Mouse (Mus musculus): Measurements from ENCODE around the gene Pak6. TPM values are rescaled to one million over a fixed set of nuclear protein-coding genes. Genes with fewer than 3 reads are reported as not detected.

Pak6 gene
- total RNA-seq, 2 experiments from 2014 or later: 54.3 to 67.9 TPM

DNA sequence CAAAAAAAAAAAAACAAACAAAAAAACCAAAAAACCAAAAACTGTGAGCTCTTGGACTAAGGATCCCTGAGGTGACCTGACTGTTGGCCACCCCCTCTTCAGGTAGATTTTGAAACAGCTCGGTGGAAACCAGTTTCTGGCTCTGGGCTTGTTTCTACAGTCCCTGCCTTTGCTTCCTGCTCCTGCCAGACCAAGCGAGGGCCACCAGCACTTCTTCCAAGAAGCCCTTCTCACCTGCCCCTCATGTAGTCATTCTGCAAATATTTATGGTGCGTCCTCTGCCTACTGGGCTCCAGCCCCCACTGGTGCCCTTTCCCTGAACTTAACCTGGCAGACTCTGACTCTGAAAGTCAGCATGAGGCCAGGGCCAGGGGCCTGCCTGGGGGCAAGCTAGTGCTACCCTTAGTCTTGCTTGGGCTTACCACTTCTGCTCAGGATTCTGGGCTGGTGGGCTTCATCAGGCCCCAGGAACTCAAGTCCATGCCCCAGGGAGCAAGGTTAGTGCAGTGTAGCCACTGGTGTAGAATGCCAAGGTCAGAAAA is 1.9 kb downstream of the Pak6 start:
- no peak for DNase-seq (ENCODE audit: low spot score in 2 of 2)

DNA sequence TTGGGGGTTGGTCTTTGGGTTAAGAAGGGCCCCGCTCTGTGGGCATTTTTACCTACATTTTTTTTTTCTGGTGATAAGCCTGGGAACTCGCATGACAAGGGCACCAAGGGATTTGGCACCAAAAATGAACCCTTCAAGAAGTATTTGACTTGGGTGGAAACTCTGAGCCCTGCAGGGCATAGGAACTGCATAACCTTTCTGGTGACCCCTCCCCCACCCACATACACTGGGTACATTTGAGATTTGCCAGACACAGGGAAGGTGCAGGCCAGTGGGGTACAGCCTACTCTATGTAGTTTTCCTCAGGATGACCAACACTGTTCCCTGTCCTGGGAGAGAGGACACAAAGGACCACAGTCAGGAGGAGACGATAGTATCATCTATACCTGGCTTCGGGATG is 2.5 kb downstream of the Pak6 start:
- DNase-seq (ENCODE audit: low spot score in 2 of 2): no peak

DNA sequence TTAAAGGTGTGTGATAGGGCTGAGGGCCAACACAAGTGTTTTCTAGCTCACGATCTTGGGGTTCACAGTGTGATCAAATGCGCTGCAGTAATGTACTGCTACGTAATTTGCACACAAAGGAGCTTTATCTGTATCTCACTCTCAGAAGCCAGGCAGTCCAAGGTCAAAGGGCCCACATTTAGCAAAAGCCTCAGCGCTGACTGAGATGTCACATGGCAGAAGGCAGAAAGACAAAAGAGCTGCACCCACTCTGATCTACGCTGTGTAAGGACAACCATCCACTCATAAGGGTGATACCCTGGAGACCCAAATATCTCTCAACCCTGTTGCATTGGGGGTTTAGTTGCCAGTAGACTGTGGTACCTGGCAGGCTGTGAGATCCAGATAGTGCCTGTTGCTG is 4.1 kb downstream of the Pak6 start:
- DNase-seq (ENCODE audit: low spot score in 2 of 2): no peak

DNA sequence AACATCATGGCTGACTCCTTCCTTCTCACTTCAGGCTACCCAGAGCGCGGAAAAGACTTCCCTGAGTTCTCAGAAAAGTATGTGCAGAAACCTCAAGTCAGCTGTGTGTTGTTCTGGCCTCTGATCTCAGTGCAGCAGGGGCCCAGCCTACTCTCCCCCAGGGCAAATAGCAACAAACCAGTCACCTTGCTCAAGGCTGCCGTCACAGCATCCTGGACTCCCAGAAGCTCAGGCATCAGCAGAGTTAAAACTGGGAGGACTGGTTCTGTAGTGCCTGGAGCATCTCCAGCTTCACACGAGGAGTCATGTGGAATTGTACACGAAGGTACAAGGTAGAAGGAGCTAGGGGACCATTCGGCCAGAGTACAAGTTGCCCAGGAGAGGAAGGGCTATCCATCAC is 6.1 kb downstream of the Pak6 start:
- no peak for DNase-seq (ENCODE audit: low spot score in 2 of 2)

- DNase-seq (ENCODE audit: low spot score in 2 of 2): no peak
Observed at GRCm38 (mm10) chr2:118669785-118670184, 6.7 kb downstream of the Pak6 start.

- no peak for DNase-seq (ENCODE audit: low spot score in 2 of 2)
Observed at GRCm38 (mm10) chr2:118671728-118672127, 8.6 kb downstream of the Pak6 start.

DNA sequence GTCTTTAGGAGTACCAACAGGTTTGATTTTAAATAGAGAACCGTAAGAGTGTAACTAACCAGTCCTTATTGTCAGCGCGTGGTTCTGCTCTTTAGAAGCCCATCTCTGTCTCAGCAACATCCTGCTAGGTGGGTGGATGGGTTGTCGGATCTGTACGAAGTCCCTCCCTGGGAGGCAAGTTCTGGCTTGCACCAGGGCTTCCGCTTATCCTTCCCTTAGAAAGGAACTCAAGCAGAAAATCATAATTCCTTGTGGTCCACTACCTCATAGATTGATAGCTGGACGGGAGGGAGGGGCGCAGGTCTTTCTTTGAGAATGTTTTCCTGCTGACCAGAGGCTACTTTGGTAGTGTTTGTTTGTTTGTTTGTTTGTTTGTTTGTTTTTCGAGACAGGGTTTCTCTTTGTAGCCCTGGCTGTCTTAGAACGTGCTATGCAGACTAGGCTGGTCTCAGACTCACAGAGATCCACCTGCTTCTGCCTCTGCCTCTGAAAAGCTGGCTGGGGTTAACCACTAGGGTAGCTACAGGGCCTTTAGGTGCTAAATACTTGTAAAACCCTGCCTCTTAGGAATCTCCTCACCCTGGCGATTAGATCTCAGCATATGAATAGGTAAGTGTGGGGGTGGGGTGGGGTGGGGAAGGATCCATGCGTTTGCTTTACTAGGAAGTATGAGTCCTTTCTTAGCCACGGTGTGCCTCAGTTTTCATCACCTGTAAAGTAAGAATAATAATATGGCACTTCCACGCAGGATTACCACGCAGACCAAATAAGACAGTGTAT is 10.8 kb downstream of the Pak6 start:
- no peak for DNase-seq (ENCODE audit: low spot score in 2 of 2)

DNA sequence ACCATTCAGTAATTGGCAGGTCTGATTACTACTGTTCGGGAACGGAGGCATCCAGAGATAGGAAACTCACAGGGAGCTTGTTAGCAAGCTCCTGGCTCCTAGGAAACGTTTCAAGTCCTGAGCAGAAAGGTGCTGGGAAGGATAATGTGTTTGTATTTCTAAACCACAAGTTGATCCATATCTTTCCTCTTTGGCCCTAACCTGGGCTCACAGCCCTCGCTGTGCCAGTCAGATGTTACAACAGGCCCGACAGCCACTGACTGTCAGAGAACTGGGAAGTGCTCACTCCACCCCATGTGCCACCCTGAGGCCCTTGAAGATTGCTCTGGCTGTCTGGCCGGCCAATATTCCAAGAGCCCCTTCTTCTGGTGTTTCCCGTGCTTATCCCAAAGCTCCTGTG is 11.4 kb downstream of the Pak6 start:
- no peak for DNase-seq (ENCODE audit: low spot score in 2 of 2)

- no peak for DNase-seq (ENCODE audit: low spot score in 2 of 2)
Observed at GRCm38 (mm10) chr2:118676839-118677741, 14.0 kb downstream of the Pak6 start.

DNA sequence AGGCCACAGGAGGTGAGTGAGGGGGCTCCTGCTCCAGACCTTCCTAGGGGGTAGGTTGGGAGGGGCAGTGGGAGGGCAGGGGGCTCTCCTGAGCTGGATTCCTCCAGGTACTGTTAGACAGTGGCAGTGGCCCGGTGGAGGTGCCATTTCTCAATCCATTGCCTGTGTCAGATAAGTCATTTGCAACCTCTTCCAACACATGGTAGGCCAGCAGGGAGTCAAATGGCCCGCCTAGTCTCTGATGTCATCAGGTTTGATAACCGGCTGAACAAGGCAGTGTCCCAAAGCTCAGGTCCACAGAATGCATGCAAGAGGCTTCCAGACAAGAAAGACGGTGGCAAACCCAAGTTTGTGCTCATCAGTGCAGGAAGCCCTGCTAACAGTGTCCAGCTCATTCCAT is 14.7 kb downstream of the Pak6 start:
- DNase-seq (ENCODE audit: low spot score in 2 of 2): no peak

DNA sequence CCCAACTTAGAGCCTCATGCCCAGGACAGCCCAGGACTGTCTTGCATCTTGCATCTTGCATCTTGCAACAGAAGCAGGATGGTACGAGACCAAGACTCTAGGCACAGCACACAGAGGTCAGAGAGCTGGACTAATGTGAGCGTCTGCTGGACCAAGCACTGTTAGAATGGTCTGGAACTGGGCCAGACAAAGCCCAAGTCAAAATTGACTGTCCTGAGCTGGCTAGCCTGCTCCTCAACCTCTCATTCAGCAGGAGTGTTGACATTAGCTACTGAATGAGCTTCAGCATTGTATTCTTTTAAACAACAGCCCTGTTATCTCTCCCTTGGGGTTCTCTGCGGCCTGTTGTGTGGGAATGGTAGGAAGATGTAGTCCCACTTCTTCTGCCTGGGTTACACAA is 16.5 kb downstream of the Pak6 start:
- no peak for DNase-seq (ENCODE audit: low spot score in 2 of 2)

DNA sequence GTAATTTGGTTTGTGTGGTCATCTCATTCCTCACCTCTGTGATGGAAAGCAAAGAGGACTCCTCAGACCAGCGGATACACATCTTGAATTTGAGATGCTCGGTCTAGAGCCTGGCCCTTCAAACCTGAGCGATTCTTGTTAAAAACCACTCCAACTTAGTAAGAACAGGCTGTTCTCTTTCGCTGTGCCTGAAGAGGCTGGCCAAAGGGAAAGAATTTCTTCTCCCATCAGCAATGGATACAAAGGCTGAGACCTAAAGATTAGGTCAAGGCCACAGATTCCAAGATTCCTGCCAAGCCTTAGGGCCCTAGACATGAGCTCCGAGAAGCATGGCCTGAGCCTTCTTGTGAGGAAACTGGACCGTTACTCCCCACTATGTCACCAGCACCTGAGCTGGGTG is 17.8 kb downstream of the Pak6 start:
- no peak for DNase-seq (ENCODE audit: low spot score in 2 of 2)

- DNase-seq (ENCODE audit: low spot score in 2 of 2): no peak
Observed at GRCm38 (mm10) chr2:118682544-118683260, 19.6 kb downstream of the Pak6 start.

- no peak for DNase-seq (ENCODE audit: low spot score in 2 of 2)
Observed at GRCm38 (mm10) chr2:118685088-118685487, 22.0 kb downstream of the Pak6 start.

DNA sequence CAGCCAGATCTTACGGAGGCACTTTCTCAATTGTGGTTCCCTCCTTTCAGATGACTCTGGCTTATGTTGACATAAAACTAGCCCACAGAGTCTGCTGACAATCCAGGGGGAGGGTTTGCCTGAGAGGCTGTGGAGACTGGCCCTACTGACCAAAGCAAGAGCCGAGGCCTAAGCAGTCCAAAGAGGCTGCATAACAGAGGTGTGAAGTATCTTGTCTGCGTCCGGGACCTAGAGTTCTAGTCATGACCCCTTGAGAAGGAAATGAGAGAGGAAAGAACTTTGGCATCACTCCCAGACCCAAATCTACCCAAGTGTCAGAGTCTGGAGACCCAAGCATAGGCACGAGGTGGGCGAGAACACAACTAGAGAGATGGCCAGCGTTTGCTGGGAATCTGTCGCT is 23.6 kb downstream of the Pak6 start:
- DNase-seq (ENCODE audit: low spot score in 2 of 2): no peak

DNA sequence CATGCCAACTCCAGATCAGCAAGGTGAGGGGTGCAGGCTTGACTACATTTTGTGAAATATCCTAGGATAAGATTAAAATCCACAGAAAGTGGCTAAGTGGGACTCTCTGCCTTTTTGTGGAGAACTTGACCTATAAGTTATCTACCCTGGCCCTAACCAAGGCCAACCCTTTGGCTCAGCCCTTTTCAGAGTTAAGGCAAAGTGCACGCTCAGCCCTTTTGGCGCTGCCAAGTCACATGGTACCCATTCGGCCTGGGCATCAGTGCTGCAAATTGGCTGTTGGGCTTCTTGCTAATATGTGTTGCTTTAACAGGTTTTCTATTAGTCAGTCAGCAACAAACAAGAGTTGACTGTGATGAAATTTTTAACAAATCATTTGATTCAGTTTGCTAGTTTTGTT is 24.7 kb downstream of the Pak6 start:
- no peak for DNase-seq (ENCODE audit: low spot score in 2 of 2)

DNA sequence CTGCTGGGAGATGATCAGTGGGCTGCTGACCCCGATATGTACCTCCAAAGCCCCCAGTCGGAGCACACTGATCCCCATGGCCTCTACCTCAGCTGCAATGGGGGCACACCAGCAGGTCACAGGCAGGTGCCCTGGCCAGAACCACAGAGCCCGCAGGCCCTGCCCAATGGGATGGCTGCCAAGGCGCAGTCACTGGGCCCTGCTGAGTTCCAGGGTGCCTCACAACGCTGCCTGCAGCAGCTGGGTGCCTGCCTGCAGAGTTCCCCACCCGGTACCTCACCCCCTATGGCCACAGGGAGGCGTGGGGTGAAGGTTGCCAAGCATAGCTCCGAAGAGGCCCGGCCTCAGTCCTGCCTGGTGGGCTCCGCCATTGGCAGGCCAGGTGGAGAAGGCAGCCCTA is 26.8 kb downstream of the Pak6 start:
- no peak for DNase-seq (ENCODE audit: low spot score in 2 of 2)

DNA sequence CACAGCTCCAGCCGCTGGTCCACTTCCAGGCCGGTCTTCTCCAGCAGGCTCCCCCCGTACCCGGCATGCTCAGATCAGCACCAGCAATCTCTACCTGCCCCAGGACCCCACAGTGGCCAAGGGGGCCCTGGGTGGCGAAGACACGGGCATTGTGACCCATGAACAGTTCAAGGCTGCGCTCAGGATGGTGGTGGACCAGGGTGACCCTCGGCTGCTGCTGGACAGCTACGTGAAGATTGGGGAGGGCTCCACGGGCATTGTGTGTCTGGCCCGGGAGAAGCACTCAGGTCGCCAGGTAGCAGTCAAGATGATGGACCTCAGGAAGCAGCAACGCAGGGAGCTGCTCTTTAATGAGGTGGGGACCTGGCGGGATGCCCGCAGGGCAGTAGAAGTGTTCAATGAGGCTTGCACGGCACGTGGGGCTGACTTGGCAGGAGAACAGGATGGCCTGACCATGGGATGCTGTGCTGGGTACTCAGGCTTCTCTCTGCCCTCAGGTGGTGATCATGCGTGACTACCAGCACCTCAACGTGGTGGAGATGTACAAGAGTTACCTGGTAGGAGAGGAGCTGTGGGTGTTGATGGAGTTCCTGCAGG is 30.4 kb downstream of the Pak6 start:
- DNase-seq (ENCODE audit: low spot score in 2 of 2): no peak

- peak; percentile 59 to 80 for DNase-seq (ENCODE audit: low spot score in 2 of 2)
Observed at GRCm38 (mm10) chr2:118695677-118696232, 32.7 kb downstream of the Pak6 start.

DNA sequence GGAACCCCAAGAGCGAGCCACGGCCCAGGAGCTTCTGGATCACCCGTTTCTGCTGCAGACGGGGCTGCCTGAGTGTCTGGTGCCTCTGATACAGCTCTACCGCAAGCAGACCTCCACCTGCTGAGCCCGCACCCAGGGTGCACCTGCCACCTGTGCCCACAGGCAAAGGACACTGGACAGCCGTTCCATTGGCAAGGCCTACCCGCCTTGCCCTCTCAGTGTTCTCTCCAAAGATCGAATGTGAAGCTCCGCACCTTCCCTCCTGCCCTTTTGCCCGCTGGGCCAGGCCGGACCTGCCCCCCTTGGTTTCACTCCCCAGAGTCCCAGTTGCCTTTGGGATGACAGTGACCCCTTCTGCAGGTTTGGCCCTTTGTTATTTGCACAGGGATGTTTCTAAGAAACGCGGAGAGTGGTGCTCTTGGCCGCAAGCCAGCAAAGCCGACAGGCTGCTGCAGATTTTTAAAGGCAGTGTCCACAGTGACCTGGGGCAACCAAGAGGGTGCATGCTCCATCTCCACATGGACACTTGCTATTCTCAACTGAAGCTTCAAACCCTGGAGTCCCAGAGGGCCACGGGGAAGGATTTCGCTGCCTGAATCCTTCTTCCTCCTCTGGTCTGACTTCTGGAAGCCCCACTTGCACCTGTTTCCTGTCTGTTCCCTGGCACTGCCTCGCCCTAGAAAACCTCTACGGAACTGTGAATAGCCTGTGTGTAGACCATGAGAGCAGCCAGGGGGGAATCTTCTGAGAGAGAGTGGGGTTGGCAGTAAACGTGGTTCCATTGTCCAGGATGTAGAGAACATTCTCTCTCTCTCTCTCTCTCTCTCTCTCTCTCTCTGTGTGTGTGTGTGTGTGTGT is 33.6 kb downstream of the Pak6 start:
- no peak for DNase-seq (ENCODE audit: low spot score in 2 of 2)
